Mouse (Mus musculus) skeletal muscle tissue, adult 2 months (tissue): ENCODE measurements around the gene Dcaf15.
A peak's percentile ranks its signal among the peaks of the same experiment; 100 is the strongest.

Experiments
- DNase-seq: peaks from one replicate; pipeline ENCODE4 v3.0.0-alpha.2; 2012; ENCODE audit warnings: low read depth, low spot score

The Dcaf15 gene

GRCm38 (mm10) chr8:84104697-84105609 is at the start of gene Dcaf15:
Gene Dcaf15 (minus strand): TSS chr8:84104768.
- DNase-seq: peak; percentile 98

GRCm38 (mm10) chr8:84149181-84149580 is 44.6 kb upstream of the Dcaf15 start:
- DNase-seq: no peak

GRCm38 (mm10) chr8:84148531-84148850 is 43.9 kb upstream of the Dcaf15 start:
- DNase-seq: no peak

- DNase-seq: peak; percentile 96
Observed at GRCm38 (mm10) chr8:84147769-84148530, 43.4 kb upstream of the Dcaf15 start, which contains the start of the genes Cc2d1a and 4930432K21Rik. Gene Cc2d1a (minus strand): TSS chr8:84147936. Gene 4930432K21Rik (plus strand): TSS chr8:84148025.

- DNase-seq: no peak
Observed at GRCm38 (mm10) chr8:84147324-84147766, 42.8 kb upstream of the Dcaf15 start.

- no peak for DNase-seq
Observed at GRCm38 (mm10) chr8:84144636-84145245, 40.2 kb upstream of the Dcaf15 start.

- DNase-seq: no peak
Observed at GRCm38 (mm10) chr8:84140838-84141237, 36.3 kb upstream of the Dcaf15 start.

GRCm38 (mm10) chr8:84137848-84138247 is 33.3 kb upstream of the Dcaf15 start:
- DNase-seq: no peak

- DNase-seq: no peak
Observed at GRCm38 (mm10) chr8:84132225-84132624, 27.7 kb upstream of the Dcaf15 start.

GRCm38 (mm10) chr8:84130806-84131205 is 26.2 kb upstream of the Dcaf15 start:
- DNase-seq: peak; percentile 22

- DNase-seq: no peak
Observed at GRCm38 (mm10) chr8:84128277-84128676, 23.7 kb upstream of the Dcaf15 start.

- no peak for DNase-seq
Observed at GRCm38 (mm10) chr8:84127202-84127901, 22.8 kb upstream of the Dcaf15 start.

- DNase-seq: no peak
Observed at GRCm38 (mm10) chr8:84126742-84127141, 22.2 kb upstream of the Dcaf15 start.

GRCm38 (mm10) chr8:84125656-84126055 is 21.1 kb upstream of the Dcaf15 start, which contains the start of gene Podnl1:
Gene Podnl1 (plus strand): TSS chr8:84125989.
- no peak for DNase-seq

- no peak for DNase-seq
Observed at GRCm38 (mm10) chr8:84122151-84122550, 17.6 kb upstream of the Dcaf15 start.

GRCm38 (mm10) chr8:84115646-84116045 is 11.1 kb upstream of the Dcaf15 start:
- no peak for DNase-seq

- DNase-seq: no peak
Observed at GRCm38 (mm10) chr8:84106216-84107040, 1.9 kb upstream of the Dcaf15 start.

GRCm38 (mm10) chr8:84105676-84106075 is 1.1 kb upstream of the Dcaf15 start:
- no peak for DNase-seq

GRCm38 (mm10) chr8:84104221-84104620 is 347 bp downstream of the Dcaf15 start:
- no peak for DNase-seq

- no peak for DNase-seq
Observed at GRCm38 (mm10) chr8:84103601-84104000, 967 bp downstream of the Dcaf15 start.
